ENCODE assay signal across 10 mouse cellular contexts in the genomic region with DNA sequence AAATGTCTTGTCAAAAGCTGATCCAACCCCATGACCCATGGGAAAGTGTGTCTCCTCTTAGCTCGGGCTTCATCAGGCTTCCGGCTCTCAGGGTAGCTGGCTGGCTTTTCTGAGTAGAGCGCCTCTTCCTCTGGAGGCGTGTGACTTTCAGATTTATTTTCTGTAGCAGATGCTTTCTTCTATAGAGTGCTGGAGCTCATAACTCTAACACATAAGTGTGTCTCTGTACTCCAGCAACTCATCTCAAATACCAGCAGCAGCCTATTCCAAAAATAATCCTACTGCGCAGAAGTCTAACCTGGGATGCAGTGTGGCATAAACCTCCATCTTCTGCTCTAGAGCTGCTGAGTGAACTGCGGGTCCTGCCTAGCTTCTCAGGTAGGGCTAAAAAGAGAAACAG.
"Had no signal": no experiment of that assay in that cellular context is flagged by ENCODE, and none has a peak within 500 bp of the region (broad histone marks: within the 10 kb centered on the region; RNA-seq: fewer than 3 reads in every experiment).

No protein-coding gene starts in this region.

- DNase-seq: kidney, adult 8-10 months; kidney, postnatal 25 days; layer of hippocampus, adult 9-11 months; lung, adult 18-20 months; thymus, postnatal 36 days had no signal

- H3K36me3 ChIP-seq: limb, embryonic 13.5 days; midbrain, embryonic 12.5 days; neural tube, embryonic 13.5 days; stomach, embryonic 15.5 days had no signal

- H3K4me3 ChIP-seq: limb, embryonic 13.5 days; midbrain, embryonic 12.5 days; neural tube, embryonic 13.5 days; stomach, embryonic 15.5 days had no signal

- H3K9me3 ChIP-seq: limb, embryonic 13.5 days; midbrain, embryonic 12.5 days; neural tube, embryonic 13.5 days; stomach, embryonic 15.5 days had no signal

- H3K27me3 ChIP-seq: limb, embryonic 13.5 days; midbrain, embryonic 12.5 days; neural tube, embryonic 13.5 days; stomach, embryonic 15.5 days had no signal

- H3K4me1 ChIP-seq: limb, embryonic 13.5 days; midbrain, embryonic 12.5 days; neural tube, embryonic 13.5 days; stomach, embryonic 15.5 days had no signal

- H3K27ac ChIP-seq: limb, embryonic 13.5 days; liver, embryonic 14.5 days; midbrain, embryonic 12.5 days; neural tube, embryonic 13.5 days; stomach, embryonic 15.5 days had no signal
